Mouse (Mus musculus) MEL (cell line): ENCODE results near the gene Plekhh3. TPM values are rescaled to one million over a fixed set of nuclear protein-coding genes. Genes with fewer than 3 reads are reported as not detected.

ENCODE experiments used
- DNase-seq: peaks from one replicate; pipeline ENCODE4 v3.0.0; 2011; ENCODE audit warnings: low read depth, low spot score
- H3K27ac ChIP-seq: 2 replicates; pipeline ENCODE4 v1.5.1; 2012; ENCODE audit warnings: low read depth, mild to moderate bottlenecking, control low read depth, low read length, moderate library complexity; ENCODE audit not compliant: control insufficient read depth
- H3K27me3 ChIP-seq, 2 experiments: fragments of 150-350 bp in 1 of 2; sonication (generic) in 1 of 2; 2 replicates each; pipeline ENCODE4 v1.6.1; 2012; ENCODE audit warnings: low read length in 2 of 2, mild to moderate bottlenecking in 2 of 2, improper control_type of control experiment in 1 of 2, moderate library complexity in 1 of 2; ENCODE audit not compliant: insufficient read depth in 2 of 2, control insufficient read depth in 1 of 2
- H3K36me3 ChIP-seq, 2 experiments: 2 replicates each; pipeline ENCODE4 v1.6.1; 2012 to 2014; ENCODE audit warnings: low read length in 2 of 2, improper control_type of control experiment in 1 of 2, inconsistent platforms in 1 of 2, mild to moderate bottlenecking in 1 of 2; ENCODE audit not compliant: insufficient read depth in 2 of 2, control insufficient read depth in 1 of 2
- H3K4me1 ChIP-seq, 2 experiments: fragments of 150-350 bp in 1 of 2; sonication (generic) in 1 of 2; 2 replicates each; pipeline ENCODE4 v1.6.1; 2012; ENCODE audit warnings: low read length in 2 of 2, improper control_type of control experiment in 1 of 2, mild to moderate bottlenecking in 1 of 2; ENCODE audit not compliant: insufficient read depth in 2 of 2, control insufficient read depth in 1 of 2
- H3K4me3 ChIP-seq, 2 experiments: fragments of 150-350 bp in 1 of 2; sonication (generic) in 1 of 2; 2 replicates each; pipeline ENCODE4 v1.5.1; 2012; ENCODE audit warnings: low read depth in 2 of 2, low read length in 2 of 2, mild to moderate bottlenecking in 2 of 2, moderate library complexity in 2 of 2, control low read depth in 1 of 2, improper control_type of control experiment in 1 of 2; ENCODE audit not compliant: control insufficient read depth in 1 of 2, insufficient read depth in 1 of 2
- H3K79me2 ChIP-seq: 2 replicates; pipeline ENCODE4 v1.6.1; 2012; ENCODE audit warnings: mild to moderate bottlenecking, low read length, moderate library complexity; ENCODE audit not compliant: control insufficient read depth, poor library complexity, insufficient read depth
- H3K9ac ChIP-seq: 2 replicates; pipeline ENCODE4 v1.6.1; 2012; ENCODE audit warnings: low read depth, mild to moderate bottlenecking, control low read depth, low read length, moderate library complexity; ENCODE audit not compliant: control insufficient read depth, poor library complexity, severe bottlenecking
- H3K9me3 ChIP-seq: fragments of 150-350 bp; sonication (generic); replicated peaks from 2 replicates; pipeline ENCODE4 v1.6.1; 2012; ENCODE audit warnings: mild to moderate bottlenecking, low read length, improper control_type of control experiment, moderate library complexity; ENCODE audit not compliant: insufficient read depth
- BHLHE40 ChIP-seq: IDR thresholded peaks from 2 replicates; pipeline ENCODE4 v1.6.1; 2012; ENCODE audit warnings: low read depth, mild to moderate bottlenecking, inconsistent platforms, low read length, improper control_type of control experiment, borderline replicate concordance
- E2F4 ChIP-seq: IDR thresholded peaks from 2 replicates; pipeline ENCODE4 v1.6.1; 2011; ENCODE audit warnings: low read depth, low read length, improper control_type of control experiment, borderline replicate concordance
- EP300 ChIP-seq, 2 experiments: IDR thresholded peaks; 2 replicates each; pipeline ENCODE4 v1.6.1; 2011; ENCODE audit warnings: improper control_type of control experiment in 2 of 2, low read length in 2 of 2, low read depth in 1 of 2, mild to moderate bottlenecking in 1 of 2
- HCFC1 ChIP-seq: IDR thresholded peaks from 2 replicates; pipeline ENCODE4 v1.6.1; 2012; ENCODE audit warnings: low read depth, mild to moderate bottlenecking, inconsistent platforms, low read length, improper control_type of control experiment, moderate library complexity
- JUND ChIP-seq: IDR thresholded peaks from 2 replicates; pipeline ENCODE4 v1.6.1; 2011; ENCODE audit warnings: low read depth, mild to moderate bottlenecking, improper control_type of control experiment, low read length
- MAFK ChIP-seq: IDR thresholded peaks from 2 replicates; pipeline ENCODE4 v1.6.1; 2011; ENCODE audit warnings: low read depth, mild to moderate bottlenecking, low read length, improper control_type of control experiment, borderline replicate concordance
- MAZ ChIP-seq: IDR thresholded peaks from 2 replicates; pipeline ENCODE4 v1.6.1; 2012; ENCODE audit warnings: low read depth, mild to moderate bottlenecking, inconsistent platforms, low read length, improper control_type of control experiment
- MXI1 ChIP-seq: IDR thresholded peaks from 2 replicates; pipeline ENCODE4 v1.6.1; 2011; ENCODE audit warnings: mild to moderate bottlenecking, low read depth, low read length, improper control_type of control experiment
- MYC ChIP-seq: IDR thresholded peaks from 2 replicates; pipeline ENCODE4 v1.6.1; 2011; ENCODE audit warnings: low read depth, mild to moderate bottlenecking, low read length, improper control_type of control experiment, moderate library complexity
- NRF1 ChIP-seq: IDR thresholded peaks from 2 replicates; pipeline ENCODE4 v1.6.1; 2014; ENCODE audit warnings: low read depth, mild to moderate bottlenecking, inconsistent platforms, low read length, improper control_type of control experiment, moderate library complexity; ENCODE audit not compliant: poor library complexity, insufficient read depth, severe bottlenecking
- POLR2A ChIP-seq, 2 experiments: IDR thresholded peaks; 2 replicates each; pipeline ENCODE4 v1.6.1; 2011 to 2012; ENCODE audit warnings: low read length in 2 of 2, mild to moderate bottlenecking in 2 of 2, control low read depth in 1 of 2, improper control_type of control experiment in 1 of 2, low read depth in 1 of 2, moderate library complexity in 1 of 2; ENCODE audit not compliant: control insufficient read depth in 1 of 2, insufficient read depth in 1 of 2, poor library complexity in 1 of 2
- POLR2AphosphoS2 ChIP-seq: IDR thresholded peaks from 2 replicates; pipeline ENCODE4 v1.6.1; 2011; ENCODE audit warnings: low read length, improper control_type of control experiment
- RAD21 ChIP-seq: IDR thresholded peaks from 2 replicates; pipeline ENCODE4 v1.6.1; 2011; ENCODE audit warnings: mild to moderate bottlenecking, low read depth, low read length, improper control_type of control experiment
- RCOR1 ChIP-seq: IDR thresholded peaks from 2 replicates; pipeline ENCODE4 v1.6.1; 2012; ENCODE audit warnings: low read depth, mild to moderate bottlenecking, inconsistent platforms, low read length, improper control_type of control experiment
- SIN3A ChIP-seq: IDR thresholded peaks from 2 replicates; pipeline ENCODE4 v1.6.1; 2012; ENCODE audit warnings: low read length, improper control_type of control experiment, inconsistent platforms
- SMC3 ChIP-seq: IDR thresholded peaks from 2 replicates; pipeline ENCODE4 v1.6.1; 2011; ENCODE audit warnings: low read depth, low read length, improper control_type of control experiment
- TCF12 ChIP-seq: IDR thresholded peaks from 2 replicates; pipeline ENCODE4 v1.6.1; 2014; ENCODE audit warnings: low read depth, mild to moderate bottlenecking, inconsistent platforms, low read length, improper control_type of control experiment, moderate library complexity
- USF1 ChIP-seq: IDR thresholded peaks from 2 replicates; pipeline ENCODE4 v1.6.1; 2014; ENCODE audit warnings: low read depth, mild to moderate bottlenecking, inconsistent platforms, low read length, improper control_type of control experiment, moderate library complexity
- ZKSCAN1 ChIP-seq: IDR thresholded peaks from 2 replicates; pipeline ENCODE4 v1.6.1; 2012; ENCODE audit warnings: low read depth, mild to moderate bottlenecking, inconsistent platforms, low read length, improper control_type of control experiment, moderate library complexity
- ZMIZ1 ChIP-seq: IDR thresholded peaks from 2 replicates; pipeline ENCODE4 v1.6.1; 2012; ENCODE audit warnings: low read depth, mild to moderate bottlenecking, inconsistent platforms, low read length, improper control_type of control experiment, moderate library complexity
- ZNF384 ChIP-seq: IDR thresholded peaks from 2 replicates; pipeline ENCODE4 v1.6.1; 2012; ENCODE audit warnings: low read depth, mild to moderate bottlenecking, inconsistent platforms, low read length, improper control_type of control experiment
- polyA plus RNA-seq, 2 experiments: library from polyadenylated mRNA; stranded (reverse) in 1 of 2; unstranded in 1 of 2; fragments of >175 nt in 1 of 2; fragments of >200 nt in 1 of 2; gene quantifications; 2 replicates each; pipeline versions ENCODE4 v1.2.1 to v1.2.4; 2012; ENCODE audit warnings: low replicate concordance in 2 of 2, low read depth in 1 of 2; ENCODE audit not compliant: insufficient read length in 2 of 2, insufficient read depth in 1 of 2, missing spikeins in 1 of 2
- total RNA-seq: library from RNA; depleted of rRNA; stranded (reverse); fragments of 300-350 nt; gene quantifications from 2 replicates; pipeline ENCODE4 v1.2.3, GENCODE M21; 2012

Plekhh3 gene
- total and polyA plus RNA-seq, 3 experiments: 0.81 to 1.5 TPM; not detected in 1

- no peak overlapping the region for H3K4me3 ChIP-seq
Observed at GRCm38 (mm10) chr11:101195571-101195970, 24.4 kb upstream of the Plekhh3 start.

GRCm38 (mm10) chr11:101195101-101195500 lies 23.9 kb upstream of the Plekhh3 start:
- H3K27ac ChIP-seq: no peak overlapping the region

More at GRCm38 (mm10) chr11:101195571-101195970, 24.4 kb upstream of the Plekhh3 start:
- Histone ChIP-seq H3K9ac (no peak overlapping the region), H3K27me3 (no peaks in the 10 kb centered on the region), H3K4me1 (peaks cover 4 to 11% of the 10 kb centered on the region in 2 experiments; a peak in 3 of 4 replicates), H3K27ac (no peak overlapping the region), H3K9me3 (no peaks in the 10 kb centered on the region), H3K79me2 (no peaks in the 10 kb centered on the region)
- no peak for DNase-seq
- TF ChIP-seq ZKSCAN1: no peak
- no peak for TF ChIP-seq MAFK
- no peak for TF ChIP-seq SMC3
- TF ChIP-seq EP300 (IDR thresholded peaks at IDR 0.05; ENCODE audit: low read depth in 1 of 2, low read length in 2 of 2): no peak
- TF ChIP-seq MXI1: no peak
- TF ChIP-seq ZMIZ1: no peak
- TF ChIP-seq POLR2AphosphoS2: no peak
- no peak for TF ChIP-seq TCF12
- TF ChIP-seq RCOR1: no peak
- TF ChIP-seq SIN3A: no peak
- TF ChIP-seq POLR2A (IDR thresholded peaks at IDR 0.05; ENCODE audit: control insufficient read depth in 1 of 2, insufficient read depth in 1 of 2, low read depth in 1 of 2, low read length in 2 of 2, poor library complexity in 1 of 2): no peak
- no peak for TF ChIP-seq BHLHE40
- no peak for TF ChIP-seq RAD21
- TF ChIP-seq, all 39 proteins: peak for 0
- H3K36me3 ChIP-seq: peaks cover 0 to 8% of the 10 kb centered on the region in 2 experiments; a peak in 3 of 4 replicates

GRCm38 (mm10) chr11:101194643-101195042 lies 23.5 kb upstream of the Plekhh3 start:
- H3K79me2 ChIP-seq: no peaks in the 10 kb centered on the region
- no peak for DNase-seq
- H3K9me3 ChIP-seq: no peaks in the 10 kb centered on the region
- peaks cover 8 to 19% of the 10 kb centered on the region in 2 experiments for H3K4me1 ChIP-seq
- peaks cover 0 to 17% of the 10 kb centered on the region in 2 experiments; a peak in 3 of 4 replicates for H3K36me3 ChIP-seq
- H3K4me3 ChIP-seq: no peak overlapping the region
- TF ChIP-seq NRF1 (no peak), HCFC1 (no peak), USF1 (no peak), E2F4 (no peak), MYC (no peak), RAD21 (no peak), ZMIZ1 (no peak), JUND (no peak)
- no peak overlapping the region for H3K27ac ChIP-seq
- no peak overlapping the region for H3K9ac ChIP-seq
- H3K27me3 ChIP-seq: no peaks in the 10 kb centered on the region

More at GRCm38 (mm10) chr11:101195101-101195500, 23.9 kb upstream of the Plekhh3 start:
- DNase-seq: no peak
- no peaks in the 10 kb centered on the region for H3K9me3 ChIP-seq
- no peaks in the 10 kb centered on the region for H3K79me2 ChIP-seq
- H3K27me3 ChIP-seq: no peaks in the 10 kb centered on the region
- TF ChIP-seq SMC3 (no peak), MAFK (no peak), ZNF384 (no peak), MAZ (no peak), MXI1 (no peak)
- no peak overlapping the region for H3K9ac ChIP-seq
- peaks cover 0 to 13% of the 10 kb centered on the region in 2 experiments; a peak in 3 of 4 replicates for H3K36me3 ChIP-seq
- H3K4me1 ChIP-seq: peaks cover 8 to 16% of the 10 kb centered on the region in 2 experiments
- H3K4me3 ChIP-seq: no peak overlapping the region
